Mouse (Mus musculus) MEL (cell line): ENCODE measurements around the gene Agfg2. TPM values are rescaled to one million over a fixed set of nuclear protein-coding genes. Genes with fewer than 3 reads are reported as not detected.

Experiments used
- DNase-seq: peaks from one replicate; pipeline ENCODE4 v3.0.0; 2011; ENCODE audit warnings: low read depth, low spot score
- H3K27ac ChIP-seq: 2 replicates; pipeline ENCODE4 v1.5.1; 2012; ENCODE audit warnings: low read depth, mild to moderate bottlenecking, control low read depth, low read length, moderate library complexity; ENCODE audit not compliant: control insufficient read depth
- H3K27me3 ChIP-seq, 2 experiments: fragments of 150-350 bp in 1 of 2; sonication (generic) in 1 of 2; 2 replicates each; pipeline ENCODE4 v1.6.1; 2012; ENCODE audit warnings: low read length in 2 of 2, mild to moderate bottlenecking in 2 of 2, improper control_type of control experiment in 1 of 2, moderate library complexity in 1 of 2; ENCODE audit not compliant: insufficient read depth in 2 of 2, control insufficient read depth in 1 of 2
- H3K36me3 ChIP-seq, 2 experiments: 2 replicates each; pipeline ENCODE4 v1.6.1; 2012 to 2014; ENCODE audit warnings: low read length in 2 of 2, improper control_type of control experiment in 1 of 2, inconsistent platforms in 1 of 2, mild to moderate bottlenecking in 1 of 2; ENCODE audit not compliant: insufficient read depth in 2 of 2, control insufficient read depth in 1 of 2
- H3K4me1 ChIP-seq, 2 experiments: fragments of 150-350 bp in 1 of 2; sonication (generic) in 1 of 2; 2 replicates each; pipeline ENCODE4 v1.6.1; 2012; ENCODE audit warnings: low read length in 2 of 2, improper control_type of control experiment in 1 of 2, mild to moderate bottlenecking in 1 of 2; ENCODE audit not compliant: insufficient read depth in 2 of 2, control insufficient read depth in 1 of 2
- H3K4me3 ChIP-seq, 2 experiments: fragments of 150-350 bp in 1 of 2; sonication (generic) in 1 of 2; 2 replicates each; pipeline ENCODE4 v1.5.1; 2012; ENCODE audit warnings: low read depth in 2 of 2, low read length in 2 of 2, mild to moderate bottlenecking in 2 of 2, moderate library complexity in 2 of 2, control low read depth in 1 of 2, improper control_type of control experiment in 1 of 2; ENCODE audit not compliant: control insufficient read depth in 1 of 2, insufficient read depth in 1 of 2
- H3K79me2 ChIP-seq: 2 replicates; pipeline ENCODE4 v1.6.1; 2012; ENCODE audit warnings: mild to moderate bottlenecking, low read length, moderate library complexity; ENCODE audit not compliant: control insufficient read depth, poor library complexity, insufficient read depth
- H3K9ac ChIP-seq: 2 replicates; pipeline ENCODE4 v1.6.1; 2012; ENCODE audit warnings: low read depth, mild to moderate bottlenecking, control low read depth, low read length, moderate library complexity; ENCODE audit not compliant: control insufficient read depth, poor library complexity, severe bottlenecking
- H3K9me3 ChIP-seq: fragments of 150-350 bp; sonication (generic); replicated peaks from 2 replicates; pipeline ENCODE4 v1.6.1; 2012; ENCODE audit warnings: mild to moderate bottlenecking, low read length, improper control_type of control experiment, moderate library complexity; ENCODE audit not compliant: insufficient read depth
- BHLHE40 ChIP-seq: IDR thresholded peaks from 2 replicates; pipeline ENCODE4 v1.6.1; 2012; ENCODE audit warnings: low read depth, mild to moderate bottlenecking, inconsistent platforms, low read length, improper control_type of control experiment, borderline replicate concordance
- CHD1 ChIP-seq: IDR thresholded peaks from 2 replicates; pipeline ENCODE4 v1.6.1; 2012; ENCODE audit warnings: low read depth, mild to moderate bottlenecking, inconsistent platforms, low read length, improper control_type of control experiment
- CHD2 ChIP-seq: IDR thresholded peaks from 2 replicates; pipeline ENCODE4 v1.6.1; 2011; ENCODE audit warnings: low read length, improper control_type of control experiment
- CTCF ChIP-seq, 3 experiments: IDR thresholded peaks in 2 of 3; conservative IDR thresholded peaks in 1 of 3; 2 replicates each; pipeline ENCODE4 v1.5.1; 2011 to 2012; ENCODE audit warnings: low read length in 3 of 3, low read depth in 2 of 3, mild to moderate bottlenecking in 2 of 3, improper control_type of control experiment in 1 of 3, inconsistent platforms in 1 of 3, mixed read lengths in 1 of 3, moderate library complexity in 1 of 3; ENCODE audit not compliant: control insufficient read depth in 1 of 3, insufficient read depth in 1 of 3, poor library complexity in 1 of 3, severe bottlenecking in 1 of 3
- E2F4 ChIP-seq: IDR thresholded peaks from 2 replicates; pipeline ENCODE4 v1.6.1; 2011; ENCODE audit warnings: low read depth, low read length, improper control_type of control experiment, borderline replicate concordance
- ELF1 ChIP-seq: IDR thresholded peaks from 2 replicates; pipeline ENCODE4 v1.6.1; 2014; ENCODE audit warnings: low read depth, mild to moderate bottlenecking, inconsistent platforms, low read length, improper control_type of control experiment, moderate library complexity
- GABPA ChIP-seq: IDR thresholded peaks from 2 replicates; pipeline ENCODE4 v1.6.1; 2012; ENCODE audit warnings: low read depth, mild to moderate bottlenecking, inconsistent platforms, low read length, improper control_type of control experiment, moderate library complexity
- GATA1 ChIP-seq: IDR thresholded peaks from 2 replicates; pipeline ENCODE4 v1.6.1; 2011; ENCODE audit warnings: low read depth, low read length, improper control_type of control experiment
- HCFC1 ChIP-seq: IDR thresholded peaks from 2 replicates; pipeline ENCODE4 v1.6.1; 2012; ENCODE audit warnings: low read depth, mild to moderate bottlenecking, inconsistent platforms, low read length, improper control_type of control experiment, moderate library complexity
- KAT2A ChIP-seq: conservative IDR thresholded peaks from 2 replicates; pipeline ENCODE4 v1.6.1; 2012; ENCODE audit warnings: low read depth, low read length, improper control_type of control experiment, inconsistent platforms
- MAFK ChIP-seq: IDR thresholded peaks from 2 replicates; pipeline ENCODE4 v1.6.1; 2011; ENCODE audit warnings: low read depth, mild to moderate bottlenecking, low read length, improper control_type of control experiment, borderline replicate concordance
- MAX ChIP-seq: IDR thresholded peaks from 2 replicates; pipeline ENCODE4 v1.6.1; 2011; ENCODE audit warnings: low read length, improper control_type of control experiment
- MAZ ChIP-seq: IDR thresholded peaks from 2 replicates; pipeline ENCODE4 v1.6.1; 2012; ENCODE audit warnings: low read depth, mild to moderate bottlenecking, inconsistent platforms, low read length, improper control_type of control experiment
- MEF2A ChIP-seq: IDR thresholded peaks from 2 replicates; pipeline ENCODE4 v1.6.1; 2014; ENCODE audit warnings: low read depth, mild to moderate bottlenecking, inconsistent platforms, low read length, improper control_type of control experiment; ENCODE audit not compliant: poor library complexity, insufficient replicate concordance, severe bottlenecking; ENCODE audit errors: extremely low read depth
- NELFE ChIP-seq: IDR thresholded peaks from 2 replicates; pipeline ENCODE4 v1.6.1; 2011; ENCODE audit warnings: low read depth, low read length, improper control_type of control experiment
- NRF1 ChIP-seq: IDR thresholded peaks from 2 replicates; pipeline ENCODE4 v1.6.1; 2014; ENCODE audit warnings: low read depth, mild to moderate bottlenecking, inconsistent platforms, low read length, improper control_type of control experiment, moderate library complexity; ENCODE audit not compliant: poor library complexity, insufficient read depth, severe bottlenecking
- POLR2A ChIP-seq, 2 experiments: IDR thresholded peaks; 2 replicates each; pipeline ENCODE4 v1.6.1; 2011 to 2012; ENCODE audit warnings: low read length in 2 of 2, mild to moderate bottlenecking in 2 of 2, control low read depth in 1 of 2, improper control_type of control experiment in 1 of 2, low read depth in 1 of 2, moderate library complexity in 1 of 2; ENCODE audit not compliant: control insufficient read depth in 1 of 2, insufficient read depth in 1 of 2, poor library complexity in 1 of 2
- POLR2AphosphoS2 ChIP-seq: IDR thresholded peaks from 2 replicates; pipeline ENCODE4 v1.6.1; 2011; ENCODE audit warnings: low read length, improper control_type of control experiment
- POLR2AphosphoS5 ChIP-seq: IDR thresholded peaks from 2 replicates; pipeline ENCODE4 v1.6.1; 2012; ENCODE audit warnings: low read depth, borderline replicate concordance, mild to moderate bottlenecking, inconsistent platforms, low read length, moderate library complexity, mixed read lengths
- RAD21 ChIP-seq: IDR thresholded peaks from 2 replicates; pipeline ENCODE4 v1.6.1; 2011; ENCODE audit warnings: mild to moderate bottlenecking, low read depth, low read length, improper control_type of control experiment
- RCOR1 ChIP-seq: IDR thresholded peaks from 2 replicates; pipeline ENCODE4 v1.6.1; 2012; ENCODE audit warnings: low read depth, mild to moderate bottlenecking, inconsistent platforms, low read length, improper control_type of control experiment
- SIN3A ChIP-seq: IDR thresholded peaks from 2 replicates; pipeline ENCODE4 v1.6.1; 2012; ENCODE audit warnings: low read length, improper control_type of control experiment, inconsistent platforms
- SMC3 ChIP-seq: IDR thresholded peaks from 2 replicates; pipeline ENCODE4 v1.6.1; 2011; ENCODE audit warnings: low read depth, low read length, improper control_type of control experiment
- TAL1 ChIP-seq: IDR thresholded peaks from 2 replicates; pipeline ENCODE4 v1.6.1; 2012; ENCODE audit warnings: mild to moderate bottlenecking, inconsistent platforms, low read length, moderate library complexity, mixed read lengths
- TBP ChIP-seq: IDR thresholded peaks from 2 replicates; pipeline ENCODE4 v1.8.0; 2011; ENCODE audit warnings: low read depth, low read length, improper control_type of control experiment
- UBTF ChIP-seq: IDR thresholded peaks from 2 replicates; pipeline ENCODE4 v1.6.1; 2012; ENCODE audit warnings: low read depth, mild to moderate bottlenecking, inconsistent platforms, low read length, improper control_type of control experiment, moderate library complexity, borderline replicate concordance; ENCODE audit not compliant: insufficient read depth
- USF1 ChIP-seq: IDR thresholded peaks from 2 replicates; pipeline ENCODE4 v1.6.1; 2014; ENCODE audit warnings: low read depth, mild to moderate bottlenecking, inconsistent platforms, low read length, improper control_type of control experiment, moderate library complexity
- ZC3H11A ChIP-seq: IDR thresholded peaks from 2 replicates; pipeline ENCODE4 v1.6.1; 2012; ENCODE audit warnings: low read depth, mild to moderate bottlenecking, inconsistent platforms, low read length, improper control_type of control experiment
- ZKSCAN1 ChIP-seq: IDR thresholded peaks from 2 replicates; pipeline ENCODE4 v1.6.1; 2012; ENCODE audit warnings: low read depth, mild to moderate bottlenecking, inconsistent platforms, low read length, improper control_type of control experiment, moderate library complexity
- ZMIZ1 ChIP-seq: IDR thresholded peaks from 2 replicates; pipeline ENCODE4 v1.6.1; 2012; ENCODE audit warnings: low read depth, mild to moderate bottlenecking, inconsistent platforms, low read length, improper control_type of control experiment, moderate library complexity
- ZNF384 ChIP-seq: IDR thresholded peaks from 2 replicates; pipeline ENCODE4 v1.6.1; 2012; ENCODE audit warnings: low read depth, mild to moderate bottlenecking, inconsistent platforms, low read length, improper control_type of control experiment
- polyA plus RNA-seq, 2 experiments: library from polyadenylated mRNA; stranded (reverse) in 1 of 2; unstranded in 1 of 2; fragments of >175 nt in 1 of 2; fragments of >200 nt in 1 of 2; gene quantifications; 2 replicates each; pipeline versions ENCODE4 v1.2.1 to v1.2.4; 2012; ENCODE audit warnings: low replicate concordance in 2 of 2, low read depth in 1 of 2; ENCODE audit not compliant: insufficient read length in 2 of 2, insufficient read depth in 1 of 2, missing spikeins in 1 of 2
- total RNA-seq: library from RNA; depleted of rRNA; stranded (reverse); fragments of 300-350 nt; gene quantifications from 2 replicates; pipeline ENCODE4 v1.2.3, GENCODE M21; 2012

The Agfg2 gene
- total and polyA plus RNA-seq, 3 experiments: 30.0 to 38.9 TPM; not detected in 1

DNA sequence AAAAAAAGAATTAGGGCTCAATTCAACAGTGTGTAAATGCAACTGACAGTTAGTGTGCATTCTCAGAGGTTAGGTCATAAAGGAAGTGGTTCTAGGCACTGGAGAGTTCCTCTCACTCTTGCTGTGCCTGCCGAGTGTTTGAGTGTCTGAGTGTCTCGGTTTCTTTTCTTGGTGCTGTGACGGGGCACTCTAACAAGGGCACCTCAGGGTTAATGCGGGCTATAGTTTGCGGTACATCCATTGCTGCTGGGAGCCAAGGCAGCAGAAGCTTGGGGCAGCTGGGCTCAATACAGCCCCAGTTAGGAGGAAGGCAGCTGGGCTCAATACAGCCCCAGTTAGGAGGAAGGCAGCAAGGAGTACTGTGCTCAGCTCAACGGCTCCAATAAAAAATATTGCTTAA, 20.7 kb upstream of the Agfg2 start:
- Histone ChIP-seq H3K27me3 (no peaks in the 10 kb centered on the region), H3K36me3 (peaks cover 0 to 4% of the 10 kb centered on the region in 2 experiments; a peak in 2 of 4 replicates), H3K4me1 (peaks cover 3 to 29% of the 10 kb centered on the region in 2 experiments; a peak in 3 of 4 replicates), H3K79me2 (no peaks in the 10 kb centered on the region), H3K27ac (peak overlapping the region; percentile 5), H3K4me3 (no peak overlapping the region), H3K9ac (0 out of 2 replicates have a peak overlapping the region, but pooled peaks have one; percentile 36), H3K9me3 (no peaks in the 10 kb centered on the region)
- TF ChIP-seq HCFC1: 0 out of 2 replicates have a peak, but pooled peaks have one; percentile 22
- TF ChIP-seq RAD21: no peak
- TF ChIP-seq CHD1: no peak
- TF ChIP-seq ZNF384: 0 out of 2 replicates have a peak, but pooled peaks have one; percentile 11
- 0 out of 2 replicates have a peak, but pooled peaks have one; percentile 16 for TF ChIP-seq ELF1
- peak; percentile 38 for DNase-seq

DNA sequence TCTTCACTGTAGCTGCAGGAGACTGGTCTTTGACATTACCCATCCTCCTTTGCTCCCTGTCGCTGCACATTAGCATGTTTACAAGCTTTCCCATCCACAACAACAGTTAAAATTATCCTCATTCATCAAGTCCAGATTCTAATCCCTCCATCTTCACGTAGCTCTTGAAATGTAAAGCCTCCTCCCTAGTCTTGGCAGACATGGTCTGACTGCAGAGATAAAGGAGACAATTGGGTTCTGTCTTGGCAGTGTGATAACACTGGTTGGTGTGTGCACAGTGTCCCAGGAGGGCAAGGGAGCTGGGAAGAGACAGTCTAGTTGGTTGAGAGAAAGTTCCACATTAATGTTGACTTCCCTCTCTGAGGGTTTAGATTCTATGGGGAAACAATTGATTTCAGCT, 15.3 kb upstream of the Agfg2 start:
- DNase-seq: peak; percentile 51
- no peak overlapping the region for H3K4me3 ChIP-seq
- no peaks in the 10 kb centered on the region for H3K27me3 ChIP-seq
- H3K4me1 ChIP-seq: peaks cover 11% of the 10 kb centered on the region in 2 experiments
- peaks cover 0 to 12% of the 10 kb centered on the region in 2 experiments; a peak in 2 of 4 replicates for H3K36me3 ChIP-seq
- H3K27ac ChIP-seq: no peak overlapping the region
- H3K9me3 ChIP-seq: no peaks in the 10 kb centered on the region
- no peak overlapping the region for H3K9ac ChIP-seq
- no peaks in the 10 kb centered on the region for H3K79me2 ChIP-seq
- TF ChIP-seq ZKSCAN1 (no peak), MAFK (no peak), POLR2A (IDR thresholded peaks at IDR 0.05; ENCODE audit: control insufficient read depth in 1 of 2, insufficient read depth in 1 of 2, low read depth in 1 of 2, low read length in 2 of 2, poor library complexity in 1 of 2) (no peak), GABPA (no peak), E2F4 (no peak), HCFC1 (no peak), GATA1 (peak; percentile 74), ZMIZ1 (no peak), POLR2AphosphoS2 (no peak), SIN3A (no peak), UBTF (no peak), MAZ (no peak), NELFE (no peak), ELF1 (no peak), ZC3H11A (no peak), SMC3 (no peak), MAX (no peak), CHD1 (no peak), USF1 (no peak), ZNF384 (no peak), BHLHE40 (no peak), KAT2A (no peak), TAL1 (peak; percentile 12; the same call in 1 of the 2 replicates), MEF2A (no peak), POLR2AphosphoS5 (no peak), TBP (no peak), CTCF (IDR thresholded peaks at IDR 0.05 in 2 of 3, conservative IDR thresholded peaks at IDR 0.05 in 1 of 3; ENCODE audit: control insufficient read depth in 1 of 3, insufficient read depth in 1 of 3, low read depth in 2 of 3, low read length in 3 of 3, poor library complexity in 1 of 3, severe bottlenecking in 1 of 3) (no peak), NRF1 (no peak), CHD2 (no peak), RCOR1 (peak; percentile 24; the same call in 1 of the 2 replicates)
